Mouse (Mus musculus) kidney, postnatal 14 days (tissue): Measurements from ENCODE around the gene Scamp4.
A peak's percentile ranks its signal among the peaks of the same experiment; 100 is the strongest.
"Not testable (repeated sequence)": the region's sequence is repeated elsewhere in the genome, so short reads cannot be mapped to it uniquely, and the experiment has no call there.

Experiments
- DNase-seq: peaks from one replicate; pipeline ENCODE4 v3.0.0; 2022; ENCODE audit warnings: mixed read lengths

Scamp4 gene

GRCm38 (mm10) chr10:80578911-80579310 lies 23.8 kb upstream of the Scamp4 start:
- peak; percentile 80 for DNase-seq

GRCm38 (mm10) chr10:80583047-80583446 lies 19.6 kb upstream of the Scamp4 start:
- no peak for DNase-seq

GRCm38 (mm10) chr10:80584045-80584488 lies 18.6 kb upstream of the Scamp4 start:
- DNase-seq, result peak; percentile 76

GRCm38 (mm10) chr10:80584642-80585552 lies 17.8 kb upstream of the Scamp4 start:
- DNase-seq, result peak; percentile 19

GRCm38 (mm10) chr10:80585581-80585980 lies 17.1 kb upstream of the Scamp4 start:
- DNase-seq, result no peak

GRCm38 (mm10) chr10:80586407-80587304 lies 16.0 kb upstream of the Scamp4 start:
- no peak for DNase-seq

- DNase-seq, result peak; percentile 78
These were observed 15.4 kb upstream of the Scamp4 start for GRCm38 (mm10) chr10:80587305-80587657.

- DNase-seq, result no peak
These were observed 13.4 kb upstream of the Scamp4 start for GRCm38 (mm10) chr10:80589127-80589878.

- peak; percentile 99 for DNase-seq
These were observed 12.5 kb upstream of the Scamp4 start, which contains the start of gene Abhd17a for GRCm38 (mm10) chr10:80589879-80590854. Abhd17a (minus strand) TSS chr10:80590341.

- DNase-seq, result no peak
These were observed 6.4 kb upstream of the Scamp4 start for GRCm38 (mm10) chr10:80596318-80596717.

GRCm38 (mm10) chr10:80603364-80603763 lies 692 bp downstream of the Scamp4 start:
- no peak for DNase-seq

- no peak for DNase-seq
These were observed 1.4 kb downstream of the Scamp4 start for GRCm38 (mm10) chr10:80604001-80604509.

GRCm38 (mm10) chr10:80604988-80605387 lies 2.3 kb downstream of the Scamp4 start:
- DNase-seq, result no peak

- DNase-seq, result not testable (repeated sequence)
These were observed 3.0 kb downstream of the Scamp4 start, which contains the start of gene Gm49322 for GRCm38 (mm10) chr10:80605721-80606120. Gm49322 (plus strand) TSS chr10:80606021.

GRCm38 (mm10) chr10:80606306-80606705 lies 3.6 kb downstream of the Scamp4 start:
- no peak for DNase-seq

- DNase-seq, result no peak
These were observed 4.2 kb downstream of the Scamp4 start for GRCm38 (mm10) chr10:80606737-80607350.

- DNase-seq, result no peak
These were observed 5.8 kb downstream of the Scamp4 start for GRCm38 (mm10) chr10:80608435-80608834.

GRCm38 (mm10) chr10:80609269-80609924 lies 6.7 kb downstream of the Scamp4 start:
- DNase-seq, result no peak

GRCm38 (mm10) chr10:80610116-80610785 lies 7.6 kb downstream of the Scamp4 start:
- no peak for DNase-seq
